Mouse (Mus musculus) midbrain, embryonic 11.5 days (tissue): ENCODE measurements around the gene Pip4k2b. TPM values are rescaled to one million over a fixed set of nuclear protein-coding genes. Genes with fewer than 3 reads are reported as not detected.

Experiments used
- ATAC-seq: fragments of 200-750 bp; cut with Nextera tagmentation; 2 replicates; pipeline ENCODE4 v1.8.0; 2017; ENCODE audit warnings: moderate TSS enrichment, moderate library complexity; ENCODE audit not compliant: low FRiP score
- DNase-seq: peaks from one replicate; pipeline ENCODE4 v3.0.0; 2015; ENCODE audit warnings: low spot score; ENCODE audit errors: missing footprints
- H3K27ac ChIP-seq: fragments of 300-500 bp; sonication (generic); 2 replicates; pipeline ENCODE4 v1.5.1; 2014; ENCODE audit warnings: low read depth, low read length
- H3K27me3 ChIP-seq: fragments of 300-500 bp; sonication (generic); 2 replicates; pipeline ENCODE4 v1.6.1; 2014; ENCODE audit warnings: mild to moderate bottlenecking, low read length, moderate library complexity, mixed read lengths; ENCODE audit not compliant: control insufficient read depth, insufficient read depth
- H3K36me3 ChIP-seq: fragments of 300-500 bp; sonication (generic); 2 replicates; pipeline ENCODE4 v1.6.1; 2014; ENCODE audit warnings: mild to moderate bottlenecking, low read length, moderate library complexity, mixed read lengths; ENCODE audit not compliant: control insufficient read depth, insufficient read depth
- H3K4me1 ChIP-seq: fragments of 300-500 bp; sonication (generic); 2 replicates; pipeline ENCODE4 v1.6.1; 2014; ENCODE audit warnings: low read length; ENCODE audit not compliant: control insufficient read depth, insufficient read depth
- H3K4me2 ChIP-seq: fragments of 300-500 bp; sonication (generic); 2 replicates; pipeline ENCODE4 v1.6.1; 2014; ENCODE audit warnings: mild to moderate bottlenecking, moderate library complexity
- H3K4me3 ChIP-seq: fragments of 300-500 bp; sonication (generic); 2 replicates; pipeline ENCODE4 v1.5.1; 2014; ENCODE audit warnings: low read depth, low read length
- H3K9ac ChIP-seq: fragments of 300-500 bp; sonication (generic); 2 replicates; pipeline ENCODE4 v1.6.1; 2014; ENCODE audit warnings: low read length
- H3K9me3 ChIP-seq: fragments of 300-500 bp; sonication (generic); 2 replicates; pipeline ENCODE4 v1.6.1; 2016; ENCODE audit warnings: low read length; ENCODE audit not compliant: control insufficient read depth
- WGBS: fragments of 180-500 bp; shearing (Covaris S2); extraction: QIAGEN DNeasy Blood & Tissue Kit; methylation state at CpG from one replicate; pipeline ENCODE4 v1.1.7; 2014; 5-methylcytosine and 5-hydroxymethylcytosine counted together
- polyA plus RNA-seq: library from polyadenylated mRNA; unstranded; fragments of >200 nt; fragmentation: Nextera tagmentation; extraction: Ambion mirVana; gene quantifications from 2 replicates; pipeline ENCODE4 v1.2.1, GENCODE M21; 2014

The Pip4k2b gene
- polyA plus RNA-seq, 1 experiment from 2014 or later, result 2.4 TPM

DNA sequence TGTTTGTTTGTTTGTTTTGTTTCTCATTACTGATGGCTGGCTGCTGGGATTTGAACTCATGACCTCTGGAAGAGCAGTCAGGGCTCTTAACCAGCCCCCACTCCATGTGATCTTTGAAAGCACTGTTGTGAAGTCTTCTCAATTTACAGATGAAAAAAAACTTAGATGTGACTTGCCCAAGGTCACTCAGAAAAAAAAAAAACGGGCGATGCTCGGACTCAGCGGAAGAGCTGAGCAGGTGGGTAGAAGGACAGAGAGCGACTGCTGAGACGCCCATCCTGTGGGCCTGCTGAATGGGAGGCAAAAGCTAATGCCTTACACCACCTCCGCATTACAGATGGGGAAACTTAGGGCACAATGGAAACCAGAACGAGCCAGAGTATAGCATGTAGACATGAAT lies 47.8 kb downstream of the Pip4k2b start:
- Histone ChIP-seq H3K4me2 (no peak overlapping the region), H3K9ac (no peak overlapping the region), H3K36me3 (peaks cover 2% of the 10 kb centered on the region; the same call in 1 of the 2 replicates), H3K27me3 (no peaks in the 10 kb centered on the region), H3K9me3 (no peaks in the 10 kb centered on the region), H3K4me1 (peaks cover 40% of the 10 kb centered on the region), H3K4me3 (no peak overlapping the region), H3K27ac (no peak overlapping the region)
- DNase-seq, result no peak
- no peak for ATAC-seq
- WGBS, result 68% methylated on average over 8 of the region's 8 CpGs

DNA sequence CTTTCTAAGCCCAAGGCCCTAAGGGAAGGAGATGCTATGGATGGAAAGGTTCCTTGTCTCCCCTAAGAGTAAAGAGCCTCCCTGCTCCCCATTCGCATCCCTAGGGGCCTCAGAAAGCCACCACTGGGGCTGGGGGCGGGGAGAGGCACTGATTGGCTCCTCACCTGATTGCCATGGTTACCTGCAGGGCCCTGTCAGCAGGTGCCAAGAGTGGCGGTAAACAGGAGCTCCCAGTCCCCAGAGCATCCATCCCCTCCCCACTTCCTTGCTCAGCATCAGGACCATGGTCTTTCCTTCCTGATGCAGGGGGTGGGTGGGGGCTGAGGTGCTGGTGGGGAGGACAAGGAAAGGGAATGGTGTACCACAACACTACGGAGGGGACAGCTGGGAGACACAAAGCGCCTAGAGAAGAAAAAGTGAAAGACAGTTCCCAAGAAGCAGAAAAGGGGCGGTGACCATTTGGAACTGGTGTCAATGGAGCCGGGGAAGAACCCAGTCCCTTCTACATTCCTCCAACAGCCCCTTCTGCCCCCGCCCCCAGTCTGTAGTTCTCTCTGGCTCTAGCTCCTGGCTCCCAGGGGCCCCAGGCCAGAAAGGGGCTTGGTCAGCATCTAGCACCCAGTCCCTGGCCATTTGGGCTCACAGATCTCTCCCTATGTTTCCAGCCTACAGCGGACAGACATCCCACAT lies 48.6 kb downstream of the Pip4k2b start:
- H3K4me2 ChIP-seq, result peak overlapping the region; percentile 26; the same call in 1 of the 2 replicates
- WGBS, result 26% methylated on average over 9 of the region's 9 CpGs
- no peaks in the 10 kb centered on the region for H3K9me3 ChIP-seq

DNA sequence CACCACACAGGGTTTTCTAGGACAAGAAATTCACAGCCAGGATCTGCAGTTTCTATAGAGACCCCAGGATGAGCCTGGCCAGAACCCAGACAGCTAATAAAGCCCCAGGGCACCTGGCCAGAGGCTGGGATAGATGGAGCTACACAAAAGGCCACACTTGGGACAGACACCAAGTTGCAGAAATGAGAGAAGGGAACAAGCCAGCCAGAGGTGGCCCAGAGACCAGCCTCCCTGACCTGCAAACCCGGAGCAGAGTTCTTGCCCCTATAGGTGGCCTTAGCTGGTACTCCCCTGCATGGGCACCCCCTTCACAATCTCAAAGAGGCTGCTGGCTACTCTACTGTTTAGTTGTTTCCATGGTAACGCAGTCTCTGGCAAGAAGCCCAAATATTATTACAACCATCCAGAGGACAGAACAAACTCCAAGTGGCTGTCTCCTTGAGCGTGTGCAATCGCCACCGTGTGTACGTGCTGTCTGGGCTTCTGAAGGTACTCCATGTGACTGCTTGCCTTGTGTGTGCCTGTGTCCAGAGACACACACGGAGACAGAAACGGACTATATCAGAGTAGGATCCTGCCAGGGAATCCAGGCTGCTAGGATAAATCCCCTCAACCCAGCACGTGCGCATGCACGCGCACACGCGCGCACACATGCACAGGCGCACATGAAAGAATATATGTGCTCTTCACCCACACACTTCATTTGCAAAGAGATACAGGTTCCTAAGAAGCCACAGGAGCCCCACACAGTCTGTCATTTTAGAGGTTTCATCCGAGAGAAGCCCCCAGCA lies 49.4 kb downstream of the Pip4k2b start:
- H3K4me1 ChIP-seq, result peaks cover 30% of the 10 kb centered on the region
- ATAC-seq (no peak), DNase-seq (no peak)

More for the DNA sequence above, 48.6 kb downstream of the Pip4k2b start:
- no peak for DNase-seq
- Histone ChIP-seq H3K36me3 (peaks cover 8% of the 10 kb centered on the region; the same call in 1 of the 2 replicates), H3K9ac (peak overlapping the region; percentile 46), H3K27me3 (no peaks in the 10 kb centered on the region), H3K4me3 (0 out of 2 replicates have a peak overlapping the region, but pooled peaks have one; percentile 5), H3K4me1 (peaks cover 33% of the 10 kb centered on the region), H3K27ac (no peak overlapping the region)
- ATAC-seq, result no peak

GRCm38 (mm10) chr11:97694435-97694834 lies 50.1 kb downstream of the Pip4k2b start:
- DNase-seq (no peak), ATAC-seq (no peak)
- Histone ChIP-seq H3K4me1 (peaks cover 30% of the 10 kb centered on the region), H3K36me3 (peaks cover 10% of the 10 kb centered on the region), H3K9me3 (no peaks in the 10 kb centered on the region), H3K9ac (no peak overlapping the region), H3K27ac (no peak overlapping the region), H3K4me3 (no peak overlapping the region), H3K27me3 (no peaks in the 10 kb centered on the region), H3K4me2 (no peak overlapping the region)
- 93% methylated on average over 4 of the region's 4 CpGs for WGBS

More for the DNA sequence above, 49.4 kb downstream of the Pip4k2b start:
- Histone ChIP-seq H3K27ac (no peak overlapping the region), H3K4me3 (no peak overlapping the region), H3K27me3 (no peaks in the 10 kb centered on the region), H3K9me3 (no peaks in the 10 kb centered on the region), H3K4me2 (peak overlapping the region; percentile 26; the same call in 1 of the 2 replicates), H3K36me3 (peaks cover 10% of the 10 kb centered on the region), H3K9ac (peak overlapping the region; percentile 46)
- 54% methylated on average over 17 of the region's 17 CpGs for WGBS

GRCm38 (mm10) chr11:97689861-97690260 lies 54.6 kb downstream of the Pip4k2b start:
- H3K4me1 ChIP-seq, result peaks cover 7% of the 10 kb centered on the region
- ATAC-seq (peak; percentile 41; the same call in 1 of the 2 replicates), DNase-seq (peak; percentile 99)
- no peak overlapping the region for H3K27ac ChIP-seq
- WGBS, result 34% methylated on average over 10 of the region's 10 CpGs
- H3K9me3 ChIP-seq, result no peaks in the 10 kb centered on the region
- no peak overlapping the region for H3K4me2 ChIP-seq
- H3K36me3 ChIP-seq, result peaks cover 10% of the 10 kb centered on the region
- no peak overlapping the region for H3K4me3 ChIP-seq
- no peaks in the 10 kb centered on the region for H3K27me3 ChIP-seq
- no peak overlapping the region for H3K9ac ChIP-seq

GRCm38 (mm10) chr11:97687061-97687460 lies 57.4 kb downstream of the Pip4k2b start:
- ATAC-seq (no peak), DNase-seq (no peak)
- Histone ChIP-seq H3K4me3 (no peak overlapping the region), H3K4me2 (no peak overlapping the region), H3K9ac (no peak overlapping the region), H3K9me3 (no peaks in the 10 kb centered on the region), H3K36me3 (peaks cover 10% of the 10 kb centered on the region), H3K4me1 (peaks cover 6% of the 10 kb centered on the region), H3K27me3 (no peaks in the 10 kb centered on the region), H3K27ac (no peak overlapping the region)
- WGBS, result 95% methylated on average over 3 of the region's 3 CpGs

GRCm38 (mm10) chr11:97686322-97686908 lies 58.1 kb downstream of the Pip4k2b start:
- DNase-seq (no peak), ATAC-seq (no peak)
- H3K27me3 ChIP-seq, result no peaks in the 10 kb centered on the region
- no peak overlapping the region for H3K27ac ChIP-seq
- no peak overlapping the region; the same call in 1 of the 2 replicates for H3K9ac ChIP-seq
- whole genome bisulfite sequencing, result 71% methylated on average over 11 of the region's 11 CpGs
- no peaks in the 10 kb centered on the region for H3K9me3 ChIP-seq
- peak overlapping the region; percentile 64 for H3K4me2 ChIP-seq
- H3K4me1 ChIP-seq, result peaks cover 6% of the 10 kb centered on the region
- peak overlapping the region; percentile 34 for H3K4me3 ChIP-seq
- peaks cover 9% of the 10 kb centered on the region for H3K36me3 ChIP-seq

- Histone ChIP-seq H3K9me3 (no peaks in the 10 kb centered on the region), H3K9ac (peak within 1 kb of the TSS; percentile 51), H3K27ac (no peak within 1 kb of the TSS), H3K36me3 (peaks cover 7% of the 10 kb centered on the region), H3K4me2 (peak within 1 kb of the TSS; percentile 64), H3K4me3 (peak within 1 kb of the TSS; percentile 34), H3K4me1 (peaks cover 6% of the 10 kb centered on the region), H3K27me3 (no peaks in the 10 kb centered on the region)
- WGBS, result 1% methylated on average over 42 of the region's 43 CpGs
- DNase-seq (no peak), ATAC-seq (peak; percentile 82)
Observed at GRCm38 (mm10) chr11:97685613-97686321, 58.7 kb downstream of the Pip4k2b start, which contains the start of gene Cisd3. Gene Cisd3, plus strand, starts transcription at chr11:97685826.
